Mouse (Mus musculus): ENCODE measurements around the gene Vmn2r96.
"Not testable (repeated sequence)": the region's sequence is repeated elsewhere in the genome, so short reads cannot be mapped to it uniquely, and the experiment has no call there.

Vmn2r96 gene

GRCm38 (mm10) chr17:18572851-18573250 lies at the start of gene Vmn2r96:
TSS of gene Vmn2r96 (plus strand) at chr17:18573151.
- in situ Hi-C loops (cut with MboI, MseI), result not testable (repeated sequence)

GRCm38 (mm10) chr17:18523371-18523770 lies 49.6 kb upstream of the Vmn2r96 start:
- in situ Hi-C loops (cut with MboI, MseI), result no loop called here

- in situ Hi-C loops (cut with MboI, MseI), result no loop called here
Measured at GRCm38 (mm10) chr17:18523991-18524390, 49.0 kb upstream of the Vmn2r96 start.

GRCm38 (mm10) chr17:18558212-18559158 lies 14.5 kb upstream of the Vmn2r96 start:
- in situ Hi-C loops (cut with MboI, MseI), result loop anchor here in 1 of 2 experiments (10.0 kb wide), 1 partner anchor 654 kb away; no protein-coding TSS in a partner anchor

- in situ Hi-C loops (cut with MboI, MseI), result loop anchor here in 1 of 2 experiments (5.0 kb wide), 1 partner anchor 94 kb away; no protein-coding TSS in a partner anchor
Measured at GRCm38 (mm10) chr17:18566186-18566585, 6.8 kb upstream of the Vmn2r96 start.

GRCm38 (mm10) chr17:18615151-18615550 lies 42.2 kb downstream of the Vmn2r96 start:
- in situ Hi-C loops (cut with MboI, MseI), result not testable (repeated sequence)

- in situ Hi-C loops (cut with MboI, MseI), result no loop called here
Measured at GRCm38 (mm10) chr17:18626532-18626931, 53.6 kb downstream of the Vmn2r96 start.

Measured in T-helper 17 cell (primary cell).